Mouse (Mus musculus): Measurements from ENCODE around the gene Tnfrsf21.

- no peak for TF ChIP-seq POLR2A (IDR thresholded peaks at IDR 0.05; ENCODE audit: borderline replicate concordance, low read depth, low read length)
- TF ChIP-seq CTCF (IDR thresholded peaks at IDR 0.05; ENCODE audit: low read depth, low read length): no peak
Observed at GRCm38 (mm10) chr17:43019660-43020059, 3.3 kb downstream of the Tnfrsf21 start.

Measured in bone marrow macrophage, adult 2 months (primary cell).